Mouse (Mus musculus) CH12F3 (cell line): ENCODE data around the gene Mrpl55.
"Not testable (repeated sequence)": the region's sequence is repeated elsewhere in the genome, so short reads cannot be mapped to it uniquely, and the experiment has no call there.

Source experiments
- in situ Hi-C: fragments of 300-500 bp; cut with MboI; formaldehyde crosslinking; loops from 2 replicates; pipeline ENCODE4 v1.14.3; 2020; ENCODE audit warnings: low sequenced_read_pairs

Mrpl55 gene

GRCm38 (mm10) chr11:59191231-59192058 is 10.8 kb upstream of the Mrpl55 start:
- in situ Hi-C loops = no loop called here

- in situ Hi-C loops = no loop called here
Measured at GRCm38 (mm10) chr11:59192059-59192386, 10.3 kb upstream of the Mrpl55 start, which contains the start of gene Guk1. TSS of gene Guk1 (minus strand) at chr11:59192212.

- in situ Hi-C loops = no loop called here
Measured at GRCm38 (mm10) chr11:59196230-59196629, 6.1 kb upstream of the Mrpl55 start.

- in situ Hi-C loops = no loop called here
Measured at GRCm38 (mm10) chr11:59201216-59202002, 877 bp upstream of the Mrpl55 start.

- in situ Hi-C loops = no loop called here
Measured at GRCm38 (mm10) chr11:59208153-59208831, 6.0 kb downstream of the Mrpl55 start, which contains the start of gene 2310033P09Rik. TSS of gene 2310033P09Rik (plus strand) at chr11:59208321.

GRCm38 (mm10) chr11:59209003-59209441 is 6.7 kb downstream of the Mrpl55 start:
- in situ Hi-C loops = no loop called here

DNA sequence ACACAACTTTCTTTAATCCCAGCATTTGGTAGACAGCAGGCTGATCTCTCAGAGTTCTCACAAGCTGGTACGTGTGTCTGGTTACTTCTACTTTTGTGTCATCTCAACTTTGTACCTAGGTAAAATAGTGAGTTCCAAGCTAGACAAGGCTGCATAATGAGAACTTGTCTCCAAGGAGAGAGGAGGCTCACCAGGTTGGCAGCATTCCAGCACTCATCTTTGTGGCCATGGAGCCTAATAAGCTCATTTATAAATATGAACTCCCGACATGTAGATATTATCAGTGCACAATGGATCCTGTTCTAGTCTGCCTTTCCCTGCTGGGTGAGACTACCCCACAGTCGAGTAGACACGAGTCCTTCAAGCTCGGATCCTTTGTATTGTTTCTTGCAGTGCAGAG is 7.3 kb downstream of the Mrpl55 start:
- in situ Hi-C loops = no loop called here

- in situ Hi-C loops = no loop called here
Measured at GRCm38 (mm10) chr11:59210020-59210419, 7.7 kb downstream of the Mrpl55 start.

DNA sequence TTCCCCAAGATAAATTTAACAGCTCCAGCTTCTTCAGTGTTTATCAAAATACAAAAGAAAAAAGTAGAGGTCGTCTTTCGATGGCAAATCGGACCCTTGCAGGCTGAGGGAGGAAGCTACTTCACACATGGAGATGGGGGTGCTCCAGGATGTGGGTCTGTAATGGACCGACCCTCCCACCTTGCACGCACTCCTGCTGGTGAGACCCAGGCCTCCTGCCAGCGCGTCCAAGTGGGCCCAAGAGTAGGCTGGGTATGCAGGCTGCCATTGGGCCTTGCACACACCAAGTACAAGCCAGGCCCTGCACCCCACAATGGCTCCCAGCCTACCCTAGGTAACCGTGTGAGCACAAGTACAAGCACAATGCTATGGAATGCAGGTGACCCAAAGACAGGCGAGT is 9.3 kb downstream of the Mrpl55 start:
- in situ Hi-C loops = not testable (repeated sequence)

GRCm38 (mm10) chr11:59212320-59212719 is 10.0 kb downstream of the Mrpl55 start:
- in situ Hi-C loops = not testable (repeated sequence)

- in situ Hi-C loops = no loop called here
Measured at GRCm38 (mm10) chr11:59212892-59213494, 10.7 kb downstream of the Mrpl55 start.

- in situ Hi-C loops = no loop called here
Measured at GRCm38 (mm10) chr11:59216955-59217354, 14.7 kb downstream of the Mrpl55 start.

GRCm38 (mm10) chr11:59218389-59218998 is 16.2 kb downstream of the Mrpl55 start:
- in situ Hi-C loops = no loop called here

GRCm38 (mm10) chr11:59219064-59219463 is 16.8 kb downstream of the Mrpl55 start:
- in situ Hi-C loops = no loop called here

GRCm38 (mm10) chr11:59221604-59222003 is 19.3 kb downstream of the Mrpl55 start:
- in situ Hi-C loops = no loop called here

DNA sequence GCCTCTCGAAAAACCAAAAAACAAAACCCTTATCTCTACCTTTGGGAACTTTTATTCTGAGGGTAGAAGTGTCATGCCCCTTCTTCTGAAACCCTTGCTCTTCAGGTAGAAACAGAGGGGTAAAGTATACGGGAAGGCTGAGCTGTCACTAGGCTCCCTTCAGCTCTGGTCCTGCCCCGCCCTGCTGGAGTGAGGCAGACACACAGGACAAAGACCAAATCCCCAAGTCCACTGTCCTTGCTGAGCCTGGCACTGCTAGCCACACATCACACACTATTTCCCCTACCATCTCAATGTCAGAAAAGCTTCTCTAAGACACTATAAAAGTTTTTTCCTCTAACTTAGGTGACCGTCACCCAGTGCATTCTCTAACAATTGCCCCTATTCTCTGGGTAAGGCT is 20.0 kb downstream of the Mrpl55 start:
- in situ Hi-C loops = no loop called here

DNA sequence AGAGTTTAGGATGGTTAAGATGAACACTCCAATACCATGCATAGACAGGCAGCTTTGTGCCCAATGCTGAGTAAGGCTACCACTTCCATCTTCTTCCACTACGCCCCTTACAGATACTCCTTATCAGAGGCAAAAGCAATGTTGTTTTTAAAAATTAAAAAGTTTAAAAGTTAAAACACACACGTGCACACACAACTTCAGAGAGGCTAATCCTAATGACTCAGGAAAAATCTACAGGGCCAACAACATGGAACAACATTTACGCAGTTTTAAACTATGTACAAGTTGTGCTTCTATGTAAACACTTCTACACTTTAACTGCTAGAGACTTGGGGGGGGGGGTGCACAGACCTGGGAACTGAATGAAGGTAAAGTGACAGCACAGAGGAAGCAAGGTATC is 21.7 kb downstream of the Mrpl55 start:
- in situ Hi-C loops = no loop called here

DNA sequence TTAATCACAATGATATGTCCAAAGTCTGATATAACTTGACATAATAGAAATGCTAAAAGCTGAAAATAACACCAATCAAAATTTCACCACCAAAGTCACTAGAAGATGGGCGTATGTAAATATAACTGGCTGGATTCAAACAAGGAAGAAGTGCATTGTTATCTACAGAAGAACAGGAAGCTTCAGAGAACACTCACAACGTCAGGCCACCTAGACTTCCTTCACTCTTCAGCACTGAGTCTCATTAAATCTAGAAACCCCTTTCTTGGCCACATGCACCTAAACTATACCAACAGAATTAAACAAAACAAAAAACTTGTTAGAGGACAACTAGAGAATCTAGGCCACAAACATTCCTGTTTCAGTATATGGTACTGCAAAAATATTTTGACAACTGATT is 22.2 kb downstream of the Mrpl55 start:
- in situ Hi-C loops = no loop called here

GRCm38 (mm10) chr11:59225167-59225566 is 22.9 kb downstream of the Mrpl55 start:
- in situ Hi-C loops = no loop called here

GRCm38 (mm10) chr11:59226251-59226650 is 24.0 kb downstream of the Mrpl55 start:
- in situ Hi-C loops = no loop called here
